Mouse (Mus musculus) mature B cell (primary cell): ENCODE data around the gene Gm9736.
"Not testable (repeated sequence)": the region's sequence is repeated elsewhere in the genome, so short reads cannot be mapped to it uniquely, and the experiment has no call there.

Experiments
- in situ Hi-C: fragments of 300-500 bp; cut with MboI; formaldehyde crosslinking; loops from 2 replicates; pipeline ENCODE4 v1.14.3; 2019

Gm9736 gene

GRCm38 (mm10) chr10:77726186-77726585, 25.0 kb downstream of the Gm9736 start, which contains the start of gene Gm10100:
TSS of gene Gm10100 (plus strand) at chr10:77726486.
- in situ Hi-C loops: no loop called here

- in situ Hi-C loops: no loop called here
Observed at GRCm38 (mm10) chr10:77724855-77725254, 26.3 kb downstream of the Gm9736 start.

GRCm38 (mm10) chr10:77720299-77720698, 30.9 kb downstream of the Gm9736 start, which contains the start of gene Krtap12-1:
TSS of gene Krtap12-1 (plus strand) at chr10:77720599.
- in situ Hi-C loops: not testable (repeated sequence)

GRCm38 (mm10) chr10:77715507-77715906, 35.6 kb downstream of the Gm9736 start, which contains the start of gene Gm10142:
TSS of gene Gm10142 (plus strand) at chr10:77715807.
- in situ Hi-C loops: no loop called here

DNA sequence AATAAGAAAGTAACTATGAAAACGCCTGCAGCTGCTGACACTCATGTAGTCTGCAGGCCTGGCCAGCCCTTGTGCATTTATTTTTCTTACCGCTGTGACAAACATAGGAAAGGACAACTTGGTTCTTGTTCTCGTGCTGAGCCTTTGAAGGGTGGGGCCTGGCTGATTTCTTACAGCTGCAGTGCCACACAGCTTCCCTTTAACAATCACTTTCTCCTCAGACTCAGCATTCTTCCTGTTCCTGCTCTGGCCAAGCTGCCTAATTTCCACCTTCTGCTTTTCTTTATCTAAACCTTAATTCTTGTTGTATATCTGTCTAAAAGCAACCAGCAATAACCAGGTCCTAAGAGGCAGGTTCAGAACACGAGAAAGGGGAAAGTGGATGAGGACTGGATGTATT, 37.4 kb downstream of the Gm9736 start:
- in situ Hi-C loops: no loop called here

DNA sequence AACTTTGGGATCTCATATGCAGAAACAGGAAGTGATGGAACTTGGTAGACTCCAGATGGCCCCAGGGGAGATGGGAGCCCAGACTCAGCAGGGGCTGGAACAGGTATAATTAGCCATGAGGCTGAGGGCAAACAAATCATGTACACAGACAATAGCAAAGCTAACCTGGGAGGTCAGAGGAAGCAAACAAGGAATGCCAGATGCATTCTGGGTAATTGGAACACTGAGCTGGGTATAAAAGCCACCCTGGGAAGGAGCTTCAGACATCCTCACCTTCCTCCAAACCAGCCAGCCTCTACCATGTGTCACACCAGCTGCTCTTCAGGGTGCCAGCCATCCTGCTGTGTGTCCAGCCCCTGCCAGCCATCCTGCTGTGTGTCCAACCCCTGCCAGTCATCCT, 40.0 kb downstream of the Gm9736 start, which contains the start of gene Gm10024:
Gene Gm10024 (plus strand): TSS at position 301 of the 400 bp plus-strand sequence.
- in situ Hi-C loops: not testable (repeated sequence)

DNA sequence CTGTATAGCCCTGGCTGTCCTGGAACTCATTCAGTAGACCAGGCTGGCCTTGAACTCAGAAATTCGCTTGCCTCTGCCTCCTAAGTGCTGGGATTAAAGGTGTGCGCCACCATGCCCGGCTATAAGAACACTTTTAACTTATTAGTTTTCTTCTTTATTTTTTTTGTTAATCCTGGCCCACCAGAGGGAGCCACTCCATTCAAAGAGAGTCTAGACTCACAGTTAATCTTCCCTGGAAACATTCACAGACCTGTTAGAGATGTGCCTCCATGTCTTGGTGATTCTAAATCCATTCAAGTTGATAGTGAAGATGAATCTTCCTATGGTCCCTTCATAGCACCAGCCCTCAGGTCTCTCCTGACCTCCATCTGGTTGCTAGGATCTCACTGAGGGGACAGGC, 41.3 kb downstream of the Gm9736 start:
- in situ Hi-C loops: no loop called here

DNA sequence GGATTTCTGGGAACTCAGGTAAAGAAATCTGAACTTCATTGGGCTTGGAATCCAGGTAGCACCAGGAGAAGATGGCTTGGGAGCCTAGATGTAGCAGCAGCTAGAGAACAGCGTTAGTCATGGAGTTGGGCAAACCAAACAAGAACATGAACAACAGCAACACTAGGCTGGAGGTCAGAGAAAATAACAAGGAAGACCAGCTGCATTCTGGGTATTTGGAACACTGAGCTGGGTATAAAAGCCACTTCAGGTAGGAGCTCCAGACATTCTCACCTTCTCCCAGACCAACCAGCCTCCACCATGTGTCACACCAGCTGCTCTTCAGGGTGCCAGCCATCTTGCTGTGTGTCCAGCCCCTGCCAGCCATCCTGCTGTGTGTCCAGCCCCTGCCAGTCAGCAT, 44.8 kb downstream of the Gm9736 start, which contains the start of gene Gm10272:
Gene Gm10272 (plus strand): TSS at position 301 of the 400 bp plus-strand sequence.
- in situ Hi-C loops: no loop called here
